24 mouse cellular contexts compared by ENCODE assay signal in genomic region chr1:34174517-34174916, GRCm38 (mm10).
DNase-seq lines count a peak whose midpoint lies in the region; ATAC-seq and TF ChIP-seq lines count a peak whose summit lies in the region.
"Had no signal": no experiment of that assay in that cellular context is flagged by ENCODE, and none has a peak within 500 bp of the region (broad histone marks: within the 10 kb centered on the region; RNA-seq: fewer than 3 reads in every experiment).

No protein-coding gene starts in this region.

- peaks cover 17% of the 10 kb centered on the region for H3K36me3 ChIP-seq in kidney, adult 2 months (ENCODE audit: control insufficient read depth, insufficient read depth, low read length)
- H3K36me3 ChIP-seq in kidney, embryonic 14.5 days (ENCODE audit: control insufficient read depth, insufficient read depth, low read length) = peaks cover 53% of the 10 kb centered on the region
- peaks cover 43% of the 10 kb centered on the region for H3K36me3 ChIP-seq in kidney, postnatal 0 days (ENCODE audit: insufficient read depth, low read length)
- peaks cover 12% of the 10 kb centered on the region; the same call in 1 of the 2 replicates for H3K36me3 ChIP-seq in hindbrain, embryonic 11.5 days (ENCODE audit: control insufficient read depth, insufficient read depth, low read length)

- no peak overlapping the region for H3K4me2 ChIP-seq in kidney, embryonic 14.5 days (replicated peaks; ENCODE audit: low read depth, low read length)
- no peak overlapping the region for H3K4me2 ChIP-seq in kidney, postnatal 0 days (ENCODE audit: low read length)
- H3K4me2 ChIP-seq in hindbrain, embryonic 11.5 days (replicated peaks; ENCODE audit: low read depth, low read length) = no peak overlapping the region
- H3K4me2 ChIP-seq: embryonic facial prominence, embryonic 13.5 days; embryonic facial prominence, embryonic 15.5 days; forebrain, embryonic 12.5 days had no signal

- ATAC-seq in kidney, embryonic 14.5 days (ENCODE audit: low FRiP score, low TSS enrichment) = no peak
- peak; percentile 87 for ATAC-seq in kidney, postnatal 0 days (replicated peaks; ENCODE audit: low FRiP score, low read depth)
- no peak for ATAC-seq in hindbrain, embryonic 11.5 days (ENCODE audit: low FRiP score)
- ATAC-seq: forebrain, embryonic 14.5 days had no signal

- H3K27me3 ChIP-seq in kidney, adult 2 months (replicated peaks; ENCODE audit: control insufficient read depth, insufficient read depth, low read length) = no peaks in the 10 kb centered on the region
- no peaks in the 10 kb centered on the region for H3K27me3 ChIP-seq in kidney, embryonic 14.5 days (ENCODE audit: control insufficient read depth, insufficient read depth, low read length)
- no peaks in the 10 kb centered on the region for H3K27me3 ChIP-seq in kidney, postnatal 0 days (ENCODE audit: insufficient read depth, low read length)
- H3K27me3 ChIP-seq in hindbrain, embryonic 11.5 days (ENCODE audit: control insufficient read depth, insufficient read depth, low read length) = no peaks in the 10 kb centered on the region
- H3K27me3 ChIP-seq: embryonic facial prominence, embryonic 13.5 days; embryonic facial prominence, embryonic 15.5 days; forebrain, embryonic 12.5 days had no signal

- WGBS in kidney, adult 2 months = 50% methylated on average over 15 of the region's 15 CpGs
- 92% methylated on average over 15 of the region's 15 CpGs for WGBS in kidney, embryonic 14.5 days
- WGBS in kidney, postnatal 0 days = 81% methylated on average over 15 of the region's 15 CpGs
- 94% methylated on average over 15 of the region's 15 CpGs for WGBS in hindbrain, embryonic 11.5 days

- 0 out of 2 replicates have a peak overlapping the region, but pooled peaks have one; percentile 17 for H3K27ac ChIP-seq in kidney, adult 2 months (ENCODE audit: insufficient read depth, low read depth, low read length)
- no peak overlapping the region for H3K27ac ChIP-seq in kidney, embryonic 14.5 days (ENCODE audit: low read depth, low read length)
- no peak overlapping the region for H3K27ac ChIP-seq in kidney, postnatal 0 days
- no peak overlapping the region for H3K27ac ChIP-seq in hindbrain, embryonic 11.5 days (ENCODE audit: low read depth, low read length)
- H3K27ac ChIP-seq: embryonic facial prominence, embryonic 13.5 days; embryonic facial prominence, embryonic 15.5 days; forebrain, embryonic 10.5 days; forebrain, embryonic 12.5 days had no signal

- no peak for TF ChIP-seq CTCF in kidney, adult 2 months (conservative IDR thresholded peaks at IDR 0.05; ENCODE audit: insufficient read depth, insufficient read length, low read depth, low read length)
- no peak for TF ChIP-seq CTCF in kidney, postnatal 0 days (IDR thresholded peaks at IDR 0.05; ENCODE audit: low read depth)

- no peaks in the 10 kb centered on the region for H3K9me3 ChIP-seq in kidney, embryonic 14.5 days (ENCODE audit: control insufficient read depth, low read length)
- H3K9me3 ChIP-seq in kidney, postnatal 0 days (replicated peaks; ENCODE audit: low read length) = no peaks in the 10 kb centered on the region
- no peaks in the 10 kb centered on the region for H3K9me3 ChIP-seq in hindbrain, embryonic 11.5 days (ENCODE audit: control insufficient read depth, low read length)
- H3K9me3 ChIP-seq: embryonic facial prominence, embryonic 13.5 days; embryonic facial prominence, embryonic 15.5 days; forebrain, embryonic 10.5 days; forebrain, embryonic 12.5 days had no signal

- no peaks in the 10 kb centered on the region for H3K4me1 ChIP-seq in kidney, adult 2 months (ENCODE audit: control insufficient read depth, insufficient read depth, low read length)
- H3K4me1 ChIP-seq in kidney, embryonic 14.5 days (ENCODE audit: control insufficient read depth, insufficient read depth, low read length) = no peaks in the 10 kb centered on the region
- no peaks in the 10 kb centered on the region for H3K4me1 ChIP-seq in kidney, postnatal 0 days (replicated peaks; ENCODE audit: insufficient read depth, low read length)
- H3K4me1 ChIP-seq in hindbrain, embryonic 11.5 days (replicated peaks; ENCODE audit: control insufficient read depth, insufficient read depth, low read length) = no peaks in the 10 kb centered on the region
- H3K4me1 ChIP-seq: embryonic facial prominence, embryonic 13.5 days; embryonic facial prominence, embryonic 15.5 days; forebrain, embryonic 10.5 days; forebrain, embryonic 12.5 days had no signal

- H3K9ac ChIP-seq in kidney, embryonic 14.5 days (ENCODE audit: low read depth, low read length) = no peak overlapping the region
- H3K9ac ChIP-seq in kidney, postnatal 0 days (ENCODE audit: low read depth, low read length) = no peak overlapping the region
- H3K9ac ChIP-seq in hindbrain, embryonic 11.5 days (ENCODE audit: low read depth, low read length) = no peak overlapping the region
- H3K9ac ChIP-seq: embryonic facial prominence, embryonic 13.5 days; embryonic facial prominence, embryonic 15.5 days; forebrain, embryonic 12.5 days had no signal

- H3K4me3 ChIP-seq in kidney, adult 2 months (ENCODE audit: insufficient read depth, low read depth, low read length) = no peak overlapping the region
- no peak overlapping the region for H3K4me3 ChIP-seq in kidney, embryonic 14.5 days (ENCODE audit: low read length)
- H3K4me3 ChIP-seq in kidney, postnatal 0 days (replicated peaks; ENCODE audit: low read depth, low read length) = no peak overlapping the region
- H3K4me3 ChIP-seq in hindbrain, embryonic 11.5 days (ENCODE audit: low read depth, low read length) = no peak overlapping the region
- H3K4me3 ChIP-seq: embryonic facial prominence, embryonic 13.5 days; embryonic facial prominence, embryonic 15.5 days; erythroblast, embryonic 14.5 days; forebrain, embryonic 10.5 days; forebrain, embryonic 12.5 days had no signal

- TF ChIP-seq POLR2A in kidney, adult 2 months (IDR thresholded peaks at IDR 0.05; ENCODE audit: low read depth, low read length) = no peak

- peak; percentile 61 for DNase-seq in kidney, adult 2 months
- DNase-seq in kidney, adult 9 months = peak; percentile 60
- no peak for DNase-seq in kidney, postnatal 4 days
- peak; percentile 7 for DNase-seq in kidney, postnatal 0 days (ENCODE audit: low spot score)
- no peak for DNase-seq in kidney, postnatal 10 days
- DNase-seq in kidney, postnatal 36 days = peak; percentile 31 to 46
- no peak for DNase-seq in hindbrain, embryonic 11.5 days (ENCODE audit: low spot score)
- DNase-seq: adrenal gland, adult 2 months; adrenal gland, postnatal 10 days; adrenal gland, postnatal 25 days; cerebellum, adult 11 months; cerebellum, adult 18-20 months; cerebellum, adult 8-10 months; cerebellum, adult 9-11 months; cerebellum, postnatal 14 days; cerebellum, postnatal 36 days; embryo, embryonic 11 days had no signal

Comparison
In these comparisons a context has a peak if more than half of its experiments do, and no peak if none do; other contexts are left out.
1. DNase-seq: peak in kidney, adult 2 months (single experiment), kidney, adult 9 months (single experiment), kidney, postnatal 0 days (single experiment) and kidney, postnatal 36 days (2 of 2); none in kidney, postnatal 4 days (0 of 2), kidney, postnatal 10 days (single experiment) and hindbrain, embryonic 11.5 days (single experiment).